Mouse (Mus musculus) hindbrain, embryonic 13.5 days (tissue): ENCODE data around the gene Aloxe3. TPM values are rescaled to one million over a fixed set of nuclear protein-coding genes. Genes with fewer than 3 reads are reported as not detected.
A peak's percentile ranks its signal among the peaks of the same experiment; 100 is the strongest.

ENCODE experiments used
- ATAC-seq: fragments of 200-750 bp; cut with Nextera tagmentation; 2 replicates; pipeline ENCODE4 v1.8.0; 2017; ENCODE audit warnings: moderate TSS enrichment; ENCODE audit not compliant: low FRiP score
- H3K27ac ChIP-seq: fragments of 300-500 bp; sonication (generic); 2 replicates; pipeline ENCODE4 v1.5.1; 2015; ENCODE audit warnings: inconsistent platforms, mild to moderate bottlenecking, moderate library complexity
- H3K27me3 ChIP-seq: fragments of 300-500 bp; sonication (generic); 2 replicates; pipeline ENCODE4 v1.6.1; 2015; ENCODE audit warnings: mild to moderate bottlenecking, inconsistent platforms
- H3K36me3 ChIP-seq: fragments of 300-500 bp; sonication (generic); 2 replicates; pipeline ENCODE4 v1.6.1; 2015; ENCODE audit warnings: mild to moderate bottlenecking, inconsistent platforms
- H3K4me1 ChIP-seq: fragments of 300-500 bp; sonication (generic); replicated peaks from 2 replicates; pipeline ENCODE4 v1.6.1; 2015; ENCODE audit warnings: inconsistent platforms
- H3K4me2 ChIP-seq: fragments of 300-500 bp; sonication (generic); 2 replicates; pipeline ENCODE4 v1.6.1; 2015; ENCODE audit warnings: inconsistent platforms, mild to moderate bottlenecking, moderate library complexity
- H3K4me3 ChIP-seq: fragments of 300-500 bp; sonication (generic); 2 replicates; pipeline ENCODE4 v1.5.1; 2015; ENCODE audit warnings: mild to moderate bottlenecking, inconsistent platforms
- H3K9ac ChIP-seq: fragments of 300-500 bp; sonication (generic); 2 replicates; pipeline ENCODE4 v1.6.1; 2015; ENCODE audit warnings: mild to moderate bottlenecking, inconsistent platforms
- H3K9me3 ChIP-seq: fragments of 300-500 bp; sonication (generic); 2 replicates; pipeline ENCODE4 v1.6.1; 2016; ENCODE audit warnings: inconsistent platforms
- WGBS: fragments of 180-500 bp; shearing (Covaris S2); methylation state at CpG from one replicate; pipeline ENCODE4 v1.1.7; 2015; 5-methylcytosine and 5-hydroxymethylcytosine counted together
- polyA plus RNA-seq: library from polyadenylated mRNA; unstranded; fragments of >200 nt; fragmentation: Nextera tagmentation; extraction: Ambion mirVana; gene quantifications from 2 replicates; pipeline ENCODE4 v1.2.1, GENCODE M21; 2015

The Aloxe3 gene
- polyA plus RNA-seq, 1 experiment from 2014 or later, result 0.71 TPM

DNA sequence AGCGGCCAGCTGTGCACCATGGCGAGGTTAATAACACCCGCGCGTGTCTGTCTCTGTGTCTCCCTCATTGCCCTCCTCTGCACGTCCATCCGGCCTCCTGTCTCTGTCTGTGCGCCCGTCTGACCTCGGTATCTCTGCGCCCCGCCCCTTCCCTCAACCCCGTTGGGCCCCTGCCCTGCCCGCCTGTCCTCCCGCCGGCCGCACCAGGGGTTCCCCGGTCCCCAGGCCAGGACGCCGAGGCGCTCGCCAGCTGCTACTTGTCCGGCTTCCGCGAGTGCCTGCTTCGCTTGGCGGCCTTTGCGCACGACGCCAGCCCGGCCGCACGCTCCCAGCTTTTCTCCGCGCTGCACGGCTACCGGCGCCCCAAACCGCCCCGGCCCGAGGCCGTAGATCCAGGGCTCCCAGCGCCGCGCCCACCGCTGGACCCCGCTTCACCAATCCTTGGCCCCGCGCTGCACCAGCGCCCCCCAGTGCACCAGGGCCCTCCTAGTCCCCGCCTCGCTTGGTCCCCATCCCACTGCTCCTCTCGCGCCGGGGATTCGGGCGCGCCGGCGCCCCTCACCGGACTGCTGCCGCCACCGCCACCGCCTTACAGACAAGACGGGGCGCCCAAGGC is 3.3 kb upstream of the Aloxe3 start, which contains the start of gene 9130213A22Rik:
Gene 9130213A22Rik, minus strand, starts transcription at position 254 of the 616 bp plus-strand sequence.
- Histone ChIP-seq H3K4me1 (peaks cover 58% of the 10 kb centered on the region), H3K27ac (peak within 1 kb of the TSS; percentile 66), H3K4me2 (peak within 1 kb of the TSS; percentile 97), H3K4me3 (peak within 1 kb of the TSS; percentile 76), H3K36me3 (no peaks in the 10 kb centered on the region), H3K9me3 (no peaks in the 10 kb centered on the region), H3K9ac (peak within 1 kb of the TSS; percentile 80), H3K27me3 (peaks cover 32% of the 10 kb centered on the region)
- WGBS, result 1% methylated on average over 64 of the region's 66 CpGs
- peak; percentile 77 for ATAC-seq

DNA sequence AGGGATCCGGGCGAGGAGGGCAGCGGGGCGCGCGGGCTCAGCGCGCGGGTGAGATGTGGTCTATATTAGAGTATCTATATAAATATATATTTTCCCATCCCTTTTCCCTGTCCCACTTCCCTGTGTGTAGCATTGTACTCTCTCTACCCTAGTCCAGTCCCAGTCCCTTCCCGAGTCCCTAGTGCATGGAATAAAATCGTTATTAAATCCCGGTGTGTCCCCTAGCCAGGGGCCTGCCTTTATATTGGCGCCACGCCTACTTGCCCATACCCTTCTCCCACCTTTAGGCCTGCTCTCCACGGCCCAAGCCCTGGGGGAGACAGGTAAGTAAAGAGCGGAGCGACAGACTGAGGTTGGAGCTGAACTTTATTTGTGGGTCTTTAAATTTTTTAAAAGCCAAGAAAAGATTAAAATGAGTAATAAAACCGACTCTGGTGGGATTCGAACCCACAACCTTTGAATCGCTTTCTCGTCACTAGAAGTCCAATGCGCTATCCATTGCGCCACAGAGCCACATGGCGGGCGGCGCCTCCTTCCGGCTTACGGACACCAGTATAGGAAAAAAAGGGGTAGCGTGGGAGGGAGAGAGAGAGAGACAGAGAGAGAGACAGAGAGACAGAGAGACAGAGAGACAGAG is 2.5 kb upstream of the Aloxe3 start:
- Histone ChIP-seq H3K27me3 (peaks cover 38% of the 10 kb centered on the region), H3K27ac (peak overlapping the region; percentile 66), H3K4me3 (peak overlapping the region; percentile 76), H3K36me3 (no peaks in the 10 kb centered on the region), H3K9me3 (no peaks in the 10 kb centered on the region), H3K9ac (peak overlapping the region; percentile 80), H3K4me2 (peak overlapping the region; percentile 97), H3K4me1 (peaks cover 56% of the 10 kb centered on the region)
- WGBS, result under 1% methylated on average over 29 of the region's 29 CpGs
- ATAC-seq, result peak; percentile 7; the same call in 1 of the 2 replicates

DNA sequence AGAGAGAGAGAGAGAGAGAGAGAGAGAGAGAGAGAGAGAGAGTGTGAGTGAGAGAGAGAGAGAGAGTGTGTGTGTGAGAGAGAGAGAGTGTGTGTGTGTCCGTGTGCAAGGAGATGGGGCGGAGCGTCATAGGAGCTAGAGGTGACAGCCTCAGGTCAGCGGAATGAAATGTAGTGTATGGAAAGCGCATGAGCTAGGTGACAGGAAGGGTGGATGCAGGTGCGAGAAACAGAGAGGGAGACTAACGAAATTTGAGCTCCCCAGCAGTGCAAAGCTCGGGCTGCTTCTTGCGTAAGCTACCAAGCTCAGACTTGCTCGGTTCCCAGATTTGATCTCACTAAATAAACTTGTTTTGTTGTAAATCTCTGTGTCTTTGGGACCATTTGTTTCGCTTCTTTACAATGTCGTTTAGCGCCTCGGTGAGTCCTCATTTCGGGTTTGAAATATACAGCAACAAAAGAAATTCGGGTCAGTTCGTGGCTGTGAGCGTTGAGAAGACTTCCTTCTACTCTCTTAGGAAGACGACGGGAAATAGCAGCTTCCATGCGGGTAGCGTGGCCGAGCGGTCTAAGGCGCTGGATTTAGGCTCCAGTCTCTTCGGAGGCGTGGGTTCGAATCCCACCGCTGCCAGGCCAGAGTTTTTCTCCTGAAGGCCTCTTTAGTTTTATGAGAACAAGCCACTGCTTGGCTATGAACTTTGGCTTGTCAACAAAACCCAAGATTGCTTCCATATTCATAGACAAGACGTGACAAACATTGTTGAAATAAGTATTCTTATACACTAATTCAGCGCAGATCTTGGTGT is 1.8 kb upstream of the Aloxe3 start:
- under 1% methylated on average over 31 of the region's 31 CpGs for WGBS
- Histone ChIP-seq H3K4me1 (peaks cover 52% of the 10 kb centered on the region), H3K4me3 (peak overlapping the region; percentile 76), H3K36me3 (no peaks in the 10 kb centered on the region), H3K9me3 (no peaks in the 10 kb centered on the region), H3K27ac (peak overlapping the region; percentile 78), H3K4me2 (peak overlapping the region; percentile 97), H3K27me3 (peaks cover 43% of the 10 kb centered on the region), H3K9ac (peak overlapping the region; percentile 65)
- peak; percentile 69 for ATAC-seq

DNA sequence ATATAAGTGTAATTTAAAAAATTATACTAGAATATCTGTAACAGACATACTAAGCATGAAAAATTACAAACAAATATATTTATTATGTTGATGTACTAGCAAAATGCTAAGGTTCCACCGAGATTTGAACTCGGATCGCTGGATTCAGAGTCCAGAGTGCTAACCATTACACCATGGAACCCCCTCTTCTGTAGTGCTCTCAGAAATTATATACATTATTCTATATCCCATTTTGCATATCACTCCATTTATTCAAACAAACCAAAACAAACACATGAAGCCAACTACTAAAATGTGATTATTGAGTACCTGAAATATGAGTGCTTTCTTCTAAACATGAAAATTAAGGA is 1.2 kb upstream of the Aloxe3 start:
- peak overlapping the region; percentile 76 for H3K4me3 ChIP-seq
- peak overlapping the region; percentile 97 for H3K4me2 ChIP-seq
- H3K9me3 ChIP-seq, result no peaks in the 10 kb centered on the region
- H3K4me1 ChIP-seq, result peaks cover 46% of the 10 kb centered on the region
- no peak overlapping the region for H3K27ac ChIP-seq
- H3K9ac ChIP-seq, result no peak overlapping the region
- H3K27me3 ChIP-seq, result peaks cover 45% of the 10 kb centered on the region
- no peaks in the 10 kb centered on the region for H3K36me3 ChIP-seq
- peak; percentile 67 for ATAC-seq
- WGBS, result 0% methylated on average over 3 of the region's 3 CpGs

DNA sequence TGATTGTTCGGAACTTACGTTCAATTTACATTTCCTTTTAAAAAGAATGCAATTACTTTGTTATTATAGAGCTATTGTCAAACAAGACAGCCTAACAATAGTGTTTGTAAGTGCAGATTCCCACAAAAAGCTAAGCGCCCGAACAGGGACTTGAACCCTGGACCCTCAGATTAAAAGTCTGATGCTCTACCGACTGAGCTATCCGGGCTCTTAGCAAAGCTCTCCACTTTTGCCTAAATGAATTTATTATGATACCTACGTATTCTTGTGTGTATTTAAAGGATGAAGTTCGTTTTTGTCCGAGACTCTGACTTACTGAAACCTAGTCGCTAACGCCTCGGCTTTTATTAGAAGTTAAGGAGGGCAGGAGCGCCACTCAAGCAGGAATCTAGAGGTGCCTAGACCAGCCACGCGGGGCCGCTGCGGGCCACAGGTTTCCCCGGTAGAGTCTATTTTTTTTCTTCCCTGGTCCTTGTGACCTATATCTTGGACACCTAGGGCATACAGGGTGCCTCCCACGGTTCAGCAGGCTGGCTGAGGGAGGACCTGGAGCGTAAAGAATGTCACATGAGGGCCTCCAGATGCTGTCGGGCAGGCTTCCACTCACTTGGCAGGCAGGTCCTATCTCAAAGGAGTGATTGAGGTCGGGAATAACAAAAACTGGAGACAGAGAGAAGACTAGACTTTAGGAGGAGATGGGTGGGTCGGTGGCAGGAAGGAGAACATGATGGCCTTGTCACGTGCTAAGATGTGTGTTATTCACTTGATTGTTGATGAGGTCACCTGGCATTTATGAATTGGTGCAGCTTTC is 450 bp upstream of the Aloxe3 start:
- H3K27me3 ChIP-seq, result peaks cover 44% of the 10 kb centered on the region
- peaks cover 40% of the 10 kb centered on the region for H3K4me1 ChIP-seq
- H3K4me2 ChIP-seq, result peak overlapping the region; percentile 73
- peak; percentile 22 for ATAC-seq
- WGBS, result under 1% methylated on average over 24 of the region's 24 CpGs
- H3K9ac ChIP-seq, result peak overlapping the region; percentile 70
- H3K27ac ChIP-seq, result peak overlapping the region; percentile 63
- no peaks in the 10 kb centered on the region for H3K36me3 ChIP-seq
- H3K9me3 ChIP-seq, result no peaks in the 10 kb centered on the region
- peak overlapping the region; percentile 51 for H3K4me3 ChIP-seq

DNA sequence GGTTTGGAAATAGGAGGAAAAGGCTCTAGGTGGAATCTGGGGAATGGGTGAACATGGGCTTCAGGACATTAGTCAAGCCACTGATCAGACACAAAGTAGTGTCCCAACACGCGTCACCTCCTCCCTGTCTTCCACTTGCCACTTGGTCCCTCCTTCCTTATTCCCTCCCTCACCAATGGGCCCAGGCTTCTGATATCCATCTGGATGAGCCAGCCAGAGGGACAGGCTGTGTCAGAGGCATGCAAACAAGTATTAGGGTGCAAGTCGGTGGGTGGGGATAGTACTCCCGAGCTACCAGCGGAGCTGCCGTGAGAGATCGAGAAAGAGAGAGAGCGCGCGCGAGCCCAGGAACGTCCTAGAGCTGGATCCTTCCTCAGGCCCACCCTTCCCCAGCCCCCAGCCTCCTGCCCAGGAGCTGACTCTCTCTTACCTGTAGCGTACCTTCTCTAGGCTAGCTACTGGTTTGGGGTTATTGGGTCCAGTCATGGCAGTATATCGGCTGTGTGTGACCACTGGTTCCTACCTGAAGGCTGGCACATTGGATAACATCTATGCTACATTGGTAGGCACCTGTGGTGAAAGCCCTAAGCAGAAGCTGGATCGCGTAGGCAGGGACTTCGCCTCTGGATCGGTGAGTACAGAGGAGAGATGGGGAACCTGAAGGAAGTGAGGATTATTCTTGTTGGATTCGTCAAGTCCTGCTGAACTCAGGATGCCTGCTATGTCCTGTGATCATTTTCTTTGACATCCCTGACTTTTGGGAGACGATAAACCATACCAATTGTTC is 416 bp downstream of the Aloxe3 start:
- Histone ChIP-seq H3K27me3 (peaks cover 35% of the 10 kb centered on the region), H3K27ac (0 out of 2 replicates have a peak overlapping the region, but pooled peaks have one; percentile 40), H3K4me3 (peak overlapping the region; percentile 51), H3K9ac (peak overlapping the region; percentile 70), H3K4me2 (peak overlapping the region; percentile 73), H3K36me3 (no peaks in the 10 kb centered on the region), H3K9me3 (no peaks in the 10 kb centered on the region), H3K4me1 (peaks cover 31% of the 10 kb centered on the region)
- 13% methylated on average over 20 of the region's 20 CpGs for WGBS
- no peak for ATAC-seq

DNA sequence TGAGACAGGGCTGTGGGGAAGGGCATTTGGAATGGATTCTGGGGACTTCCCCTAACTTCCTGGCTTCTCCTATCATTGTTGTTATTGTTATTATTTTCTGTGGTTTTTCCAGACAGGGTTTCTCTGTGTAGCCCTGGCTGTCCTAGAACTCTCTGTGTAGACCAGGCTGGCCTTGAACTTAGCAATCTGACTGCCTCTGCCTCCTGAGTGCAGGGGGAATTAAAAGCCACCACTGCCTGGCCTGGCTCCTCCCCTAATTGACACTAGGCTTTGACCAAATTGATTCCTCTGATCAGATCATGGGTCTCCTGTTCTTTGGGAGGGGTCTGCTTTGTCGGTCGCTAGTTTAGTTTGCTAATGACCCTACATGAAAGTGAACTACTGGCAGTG is 1.0 kb downstream of the Aloxe3 start:
- Histone ChIP-seq H3K4me1 (peaks cover 26% of the 10 kb centered on the region), H3K36me3 (no peaks in the 10 kb centered on the region), H3K9me3 (no peaks in the 10 kb centered on the region), H3K9ac (peak overlapping the region; percentile 70; the same call in 1 of the 2 replicates), H3K27ac (no peak overlapping the region), H3K4me3 (peak overlapping the region; percentile 51), H3K4me2 (peak overlapping the region; percentile 73), H3K27me3 (peaks cover 33% of the 10 kb centered on the region)
- no peak for ATAC-seq
- 59% methylated on average over 2 of the region's 2 CpGs for WGBS

DNA sequence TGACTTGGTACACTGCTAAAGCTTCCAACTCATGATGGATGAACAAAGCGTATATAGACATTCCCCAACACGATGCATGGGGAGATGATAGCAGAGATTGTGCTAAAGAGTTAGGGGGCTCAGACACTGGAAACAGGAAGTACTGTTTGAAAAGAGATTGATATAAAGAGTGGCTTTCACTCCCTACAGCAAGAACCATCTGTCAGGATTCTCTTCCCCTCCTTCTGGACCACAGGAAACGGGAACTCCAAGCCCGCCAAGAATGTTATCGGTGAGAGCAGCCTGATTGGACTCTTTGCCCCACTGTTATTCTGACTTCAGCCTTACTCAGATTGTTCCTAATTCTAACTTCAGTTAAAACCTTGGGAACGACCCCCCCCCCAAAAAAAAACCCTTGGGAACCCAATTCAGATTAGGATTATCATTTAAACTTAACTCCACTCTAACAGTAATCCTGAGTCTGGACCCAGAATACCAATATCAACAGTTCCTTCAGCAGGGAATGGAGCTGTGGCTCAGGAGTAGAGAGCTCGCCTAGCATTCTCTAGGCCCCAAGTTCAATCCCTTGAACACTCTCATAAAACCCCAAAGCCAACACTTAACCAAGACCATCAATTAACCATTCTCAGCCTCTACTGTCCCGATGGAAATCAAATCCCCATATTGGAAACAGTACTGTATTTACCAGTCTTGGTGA is 2.9 kb downstream of the Aloxe3 start:
- Histone ChIP-seq H3K9me3 (no peaks in the 10 kb centered on the region), H3K27me3 (peaks cover 49% of the 10 kb centered on the region), H3K4me3 (no peak overlapping the region), H3K4me2 (no peak overlapping the region), H3K4me1 (peaks cover 17% of the 10 kb centered on the region), H3K9ac (no peak overlapping the region), H3K27ac (no peak overlapping the region), H3K36me3 (no peaks in the 10 kb centered on the region)
- WGBS, result 76% methylated on average over 8 of the region's 8 CpGs
- no peak for ATAC-seq

DNA sequence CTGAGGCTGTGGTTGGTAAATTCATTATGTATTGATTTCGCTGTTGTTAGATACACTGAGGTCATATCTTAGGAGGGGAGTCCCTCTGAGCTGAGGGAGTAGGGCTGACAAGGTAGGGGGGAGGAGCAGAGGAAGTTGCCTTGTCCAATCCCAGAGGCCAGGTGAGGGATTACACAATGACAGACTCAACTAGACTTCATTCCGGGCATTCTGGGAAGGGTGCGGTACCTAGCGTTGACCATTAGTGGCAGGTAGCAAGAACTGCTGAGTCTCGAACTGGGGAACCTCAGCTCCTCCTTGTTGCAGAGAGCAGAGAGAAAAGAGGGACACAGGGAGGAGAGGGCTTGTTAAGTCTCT is 7.8 kb downstream of the Aloxe3 start:
- H3K4me2 ChIP-seq, result peak overlapping the region; percentile 58
- H3K4me1 ChIP-seq, result peaks cover 13% of the 10 kb centered on the region
- no peak; the same call in 1 of the 2 replicates for ATAC-seq
- H3K36me3 ChIP-seq, result no peaks in the 10 kb centered on the region
- peak overlapping the region; percentile 64; the same call in 1 of the 2 replicates for H3K9ac ChIP-seq
- peak overlapping the region; percentile 43 for H3K4me3 ChIP-seq
- H3K27ac ChIP-seq, result no peak overlapping the region
- H3K9me3 ChIP-seq, result no peaks in the 10 kb centered on the region
- WGBS, result 19% methylated on average over 5 of the region's 5 CpGs
- H3K27me3 ChIP-seq, result peaks cover 40% of the 10 kb centered on the region

DNA sequence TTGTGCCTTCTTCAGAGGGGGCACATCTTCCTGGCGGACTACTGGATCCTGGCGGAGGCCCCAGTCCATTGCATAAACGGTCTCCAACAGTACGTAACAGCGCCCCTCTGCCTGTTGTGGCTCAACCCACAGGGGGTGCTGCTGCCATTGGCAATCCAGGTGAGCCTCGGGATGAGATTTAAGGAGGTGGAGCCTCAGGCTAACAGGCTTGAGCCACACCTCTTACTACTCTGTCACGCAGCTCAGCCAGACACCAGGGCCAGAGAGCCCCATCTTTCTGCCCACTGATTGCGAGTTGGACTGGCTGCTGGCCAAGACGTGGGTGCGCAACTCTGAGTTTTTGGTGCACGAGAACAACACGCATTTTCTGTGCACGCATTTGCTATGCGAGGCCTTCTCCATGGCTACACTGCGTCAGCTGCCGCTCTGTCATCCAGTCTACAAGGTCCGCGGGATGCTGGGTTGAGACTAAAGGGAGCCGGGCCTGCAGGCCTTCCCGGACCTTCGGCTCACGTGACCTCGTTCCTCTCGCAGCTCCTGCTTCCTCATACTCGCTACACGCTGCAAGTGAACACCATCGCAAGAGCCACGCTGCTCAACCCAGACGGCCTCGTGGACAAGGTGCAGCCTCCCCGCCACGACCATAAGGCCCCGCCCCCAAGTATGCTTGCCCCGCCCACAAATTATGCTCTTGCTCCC is 8.4 kb downstream of the Aloxe3 start:
- WGBS, result 2% methylated on average over 34 of the region's 34 CpGs
- Histone ChIP-seq H3K27ac (no peak overlapping the region; the same call in 1 of the 2 replicates), H3K9ac (peak overlapping the region; percentile 64), H3K27me3 (peaks cover 37% of the 10 kb centered on the region), H3K4me1 (peaks cover 13% of the 10 kb centered on the region), H3K36me3 (no peaks in the 10 kb centered on the region), H3K4me3 (peak overlapping the region; percentile 43), H3K9me3 (no peaks in the 10 kb centered on the region), H3K4me2 (peak overlapping the region; percentile 58)
- ATAC-seq, result peak; percentile 78
